Mouse (Mus musculus): ENCODE results near the gene Ajuba. TPM values are rescaled to one million over a fixed set of nuclear protein-coding genes. Genes with fewer than 3 reads are reported as not detected.
A peak's percentile ranks its signal among the peaks of the same experiment; 100 is the strongest.

The Ajuba gene
- polyA plus RNA-seq (2014; fragmentation: Nextera tagmentation; extraction: Ambion mirVana) = 22.4 and 25.4 TPM in 2 replicates

- under 1% methylated on average over 66 of the region's 66 CpGs for WGBS
Measured at GRCm38 (mm10) chr14:54577089-54577982, at the start of gene Ajuba. Gene Ajuba, minus strand, starts transcription at chr14:54577558.

GRCm38 (mm10) chr14:54624976-54625375, 47.6 kb upstream of the Ajuba start:
- Histone ChIP-seq H3K9me3 (ENCODE audit: control insufficient read depth, low read length) (no peaks in the 10 kb centered on the region), H3K27me3 (ENCODE audit: control insufficient read depth, insufficient read depth, low read length) (no peaks in the 10 kb centered on the region), H3K4me1 (ENCODE audit: control insufficient read depth in 2 of 2, insufficient read depth in 2 of 2, low read length in 2 of 2) (no peaks in the 10 kb centered on the region), H3K4me3 (ENCODE audit: control insufficient read depth in 1 of 2, insufficient read depth in 1 of 2, low read depth in 1 of 2, low read length in 2 of 2) (no peak overlapping the region), H3K4me2 (ENCODE audit: low read length) (no peak overlapping the region), H3K36me3 (ENCODE audit: control insufficient read depth, insufficient read depth, low read length) (no peaks in the 10 kb centered on the region), H3K27ac (replicated peaks in 1 of 2; ENCODE audit: control insufficient read depth in 1 of 2, insufficient read depth in 1 of 2, low read depth in 2 of 2, low read length in 2 of 2) (no peak overlapping the region), H3K9ac (ENCODE audit: low read length) (no peak overlapping the region)
- 66% methylated on average over 10 of the region's 10 CpGs for WGBS
- ATAC-seq (ENCODE audit: insufficient number of reproducible peaks, insufficient read depth, low FRiP score, low read depth) = no peak; the same call in 1 of the 2 replicates

More at GRCm38 (mm10) chr14:54577089-54577982, at the start of gene Ajuba:
- Histone ChIP-seq H3K9ac (ENCODE audit: low read length) (peak within 1 kb of the TSS; percentile 99), H3K27me3 (ENCODE audit: control insufficient read depth, insufficient read depth, low read length) (no peaks in the 10 kb centered on the region), H3K4me2 (ENCODE audit: low read length) (peak within 1 kb of the TSS; percentile 81), H3K9me3 (ENCODE audit: control insufficient read depth, low read length) (no peaks in the 10 kb centered on the region), H3K4me1 (ENCODE audit: control insufficient read depth in 2 of 2, insufficient read depth in 2 of 2, low read length in 2 of 2) (peaks cover 22 to 36% of the 10 kb centered on the region in 2 experiments), H3K36me3 (ENCODE audit: control insufficient read depth, insufficient read depth, low read length) (peaks cover 14% of the 10 kb centered on the region; the same call in 1 of the 2 replicates), H3K27ac (replicated peaks in 1 of 2; ENCODE audit: control insufficient read depth in 1 of 2, insufficient read depth in 1 of 2, low read depth in 2 of 2, low read length in 2 of 2) (peak within 1 kb of the TSS; percentile 96 to 99), H3K4me3 (ENCODE audit: control insufficient read depth in 1 of 2, insufficient read depth in 1 of 2, low read depth in 1 of 2, low read length in 2 of 2) (peak within 1 kb of the TSS; percentile 80 to 83)
- ATAC-seq (ENCODE audit: insufficient number of reproducible peaks, insufficient read depth, low FRiP score, low read depth) = peak; percentile 63

DNA sequence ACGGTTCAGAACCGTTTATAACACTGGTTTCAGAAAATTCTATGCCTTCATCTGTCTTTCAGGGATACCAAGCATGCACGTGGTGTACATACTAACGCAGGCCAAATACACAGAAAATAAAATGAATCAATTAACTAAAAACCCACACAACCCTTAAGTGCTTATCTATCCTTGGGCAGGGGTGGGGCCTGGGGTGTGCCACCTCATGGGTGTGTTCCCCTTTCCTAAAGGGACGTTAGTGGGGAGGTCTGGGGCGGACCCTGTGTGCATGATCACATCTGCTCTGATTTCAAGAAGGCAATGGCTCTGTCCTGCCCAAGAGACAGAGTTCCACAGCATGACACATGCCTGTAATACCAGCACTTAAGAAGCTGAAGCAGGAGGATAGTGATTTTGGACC, 46.0 kb upstream of the Ajuba start:
- Histone ChIP-seq H3K9me3 (ENCODE audit: control insufficient read depth, low read length) (no peaks in the 10 kb centered on the region), H3K27me3 (ENCODE audit: control insufficient read depth, insufficient read depth, low read length) (no peaks in the 10 kb centered on the region), H3K4me3 (ENCODE audit: control insufficient read depth in 1 of 2, insufficient read depth in 1 of 2, low read depth in 1 of 2, low read length in 2 of 2) (no peak overlapping the region), H3K36me3 (ENCODE audit: control insufficient read depth, insufficient read depth, low read length) (no peaks in the 10 kb centered on the region), H3K27ac (replicated peaks in 1 of 2; ENCODE audit: control insufficient read depth in 1 of 2, insufficient read depth in 1 of 2, low read depth in 2 of 2, low read length in 2 of 2) (no peak overlapping the region), H3K9ac (ENCODE audit: low read length) (no peak overlapping the region), H3K4me1 (ENCODE audit: control insufficient read depth in 2 of 2, insufficient read depth in 2 of 2, low read length in 2 of 2) (no peaks in the 10 kb centered on the region), H3K4me2 (ENCODE audit: low read length) (no peak overlapping the region)
- 86% methylated on average over 6 of the region's 6 CpGs for WGBS
- no peak for ATAC-seq (ENCODE audit: insufficient number of reproducible peaks, insufficient read depth, low FRiP score, low read depth)

- ATAC-seq (ENCODE audit: insufficient number of reproducible peaks, insufficient read depth, low FRiP score, low read depth) = no peak
- no peaks in the 10 kb centered on the region for H3K9me3 ChIP-seq (ENCODE audit: control insufficient read depth, low read length)
- no peak within 1 kb of the TSS for H3K27ac ChIP-seq (replicated peaks in 1 of 2; ENCODE audit: control insufficient read depth in 1 of 2, insufficient read depth in 1 of 2, low read depth in 2 of 2, low read length in 2 of 2)
- no peaks in the 10 kb centered on the region for H3K27me3 ChIP-seq (ENCODE audit: control insufficient read depth, insufficient read depth, low read length)
- H3K9ac ChIP-seq (ENCODE audit: low read length) = no peak within 1 kb of the TSS
- H3K4me2 ChIP-seq (ENCODE audit: low read length) = no peak within 1 kb of the TSS
- 91% methylated on average over 1 of the region's 1 CpGs for WGBS
- H3K4me1 ChIP-seq (ENCODE audit: control insufficient read depth in 2 of 2, insufficient read depth in 2 of 2, low read length in 2 of 2) = peaks cover 0 to 8% of the 10 kb centered on the region in 2 experiments; a peak in 2 of 4 replicates
- H3K36me3 ChIP-seq (ENCODE audit: control insufficient read depth, insufficient read depth, low read length) = peaks cover 4% of the 10 kb centered on the region
- H3K4me3 ChIP-seq (ENCODE audit: control insufficient read depth in 1 of 2, insufficient read depth in 1 of 2, low read depth in 1 of 2, low read length in 2 of 2) = no peak within 1 kb of the TSS
Measured at GRCm38 (mm10) chr14:54621133-54621532, 43.8 kb upstream of the Ajuba start, which contains the start of gene Psmb11. Gene Psmb11, plus strand, starts transcription at chr14:54621433.

- Histone ChIP-seq H3K4me1 (ENCODE audit: control insufficient read depth in 2 of 2, insufficient read depth in 2 of 2, low read length in 2 of 2) (peaks cover 0 to 8% of the 10 kb centered on the region in 2 experiments; a peak in 2 of 4 replicates), H3K4me2 (ENCODE audit: low read length) (peak within 1 kb of the TSS; percentile 81), H3K9me3 (ENCODE audit: control insufficient read depth, low read length) (no peaks in the 10 kb centered on the region), H3K4me3 (ENCODE audit: control insufficient read depth in 1 of 2, insufficient read depth in 1 of 2, low read depth in 1 of 2, low read length in 2 of 2) (peak within 1 kb of the TSS; percentile 92 to 97), H3K9ac (ENCODE audit: low read length) (peak within 1 kb of the TSS; percentile 93), H3K36me3 (ENCODE audit: control insufficient read depth, insufficient read depth, low read length) (peaks cover 28% of the 10 kb centered on the region), H3K27me3 (ENCODE audit: control insufficient read depth, insufficient read depth, low read length) (no peaks in the 10 kb centered on the region), H3K27ac (replicated peaks in 1 of 2; ENCODE audit: control insufficient read depth in 1 of 2, insufficient read depth in 1 of 2, low read depth in 2 of 2, low read length in 2 of 2) (peak within 1 kb of the TSS; percentile 66 to 74)
- ATAC-seq (ENCODE audit: insufficient number of reproducible peaks, insufficient read depth, low FRiP score, low read depth) = peak; percentile 85
- under 1% methylated on average over 21 of the region's 25 CpGs for WGBS
Measured at GRCm38 (mm10) chr14:54617897-54618365, 40.6 kb upstream of the Ajuba start, which contains the start of gene Psmb5. Gene Psmb5, minus strand, starts transcription at chr14:54618022.

DNA sequence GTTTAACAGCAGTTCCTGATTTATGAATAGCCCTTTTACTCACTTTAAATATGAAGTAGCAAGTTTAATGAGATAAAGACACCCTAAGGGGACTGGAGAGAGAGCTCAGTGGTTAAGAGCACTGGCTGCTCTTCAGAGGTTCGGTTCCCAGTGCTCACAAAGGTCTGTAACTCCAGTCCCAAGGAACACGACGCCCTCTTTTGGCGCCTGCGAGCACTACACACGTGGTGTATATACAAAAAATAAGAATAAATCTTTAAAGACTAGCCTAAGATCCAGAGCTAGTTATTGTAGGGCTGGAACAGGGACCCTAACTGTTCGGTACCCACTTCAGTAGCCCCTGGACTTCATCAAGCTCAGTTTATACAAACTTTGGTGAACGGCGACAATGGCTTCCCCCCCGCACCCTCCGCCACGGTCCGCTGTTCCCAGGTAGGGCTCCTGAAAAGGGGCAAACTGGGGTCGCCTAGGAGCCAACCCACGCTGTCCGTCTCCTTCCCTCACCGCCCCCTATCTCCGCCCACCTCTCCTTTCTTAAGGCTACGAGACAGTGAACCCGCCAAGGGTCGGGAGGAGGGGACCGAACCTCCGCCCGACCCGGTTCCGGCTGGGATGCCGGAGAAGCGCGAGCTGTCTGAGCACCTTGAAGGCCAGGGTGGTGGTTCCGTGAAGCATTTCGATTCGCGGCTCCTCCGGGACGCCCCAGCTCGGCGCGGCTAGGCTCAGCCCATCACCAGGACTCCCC, 40.0 kb upstream of the Ajuba start:
- peak overlapping the region; percentile 92 to 97 for H3K4me3 ChIP-seq (ENCODE audit: control insufficient read depth in 1 of 2, insufficient read depth in 1 of 2, low read depth in 1 of 2, low read length in 2 of 2)
- H3K4me1 ChIP-seq (ENCODE audit: control insufficient read depth in 2 of 2, insufficient read depth in 2 of 2, low read length in 2 of 2) = peaks cover 0 to 8% of the 10 kb centered on the region in 2 experiments; a peak in 2 of 4 replicates
- WGBS = 2% methylated on average over 38 of the region's 38 CpGs
- H3K27me3 ChIP-seq (ENCODE audit: control insufficient read depth, insufficient read depth, low read length) = no peaks in the 10 kb centered on the region
- peak overlapping the region; percentile 81 for H3K4me2 ChIP-seq (ENCODE audit: low read length)
- peak; percentile 42; the same call in 1 of the 2 replicates for ATAC-seq (ENCODE audit: insufficient number of reproducible peaks, insufficient read depth, low FRiP score, low read depth)
- peaks cover 34% of the 10 kb centered on the region for H3K36me3 ChIP-seq (ENCODE audit: control insufficient read depth, insufficient read depth, low read length)
- peak overlapping the region; percentile 93 for H3K9ac ChIP-seq (ENCODE audit: low read length)
- peak overlapping the region; percentile 53 to 66 for H3K27ac ChIP-seq (replicated peaks in 1 of 2; ENCODE audit: control insufficient read depth in 1 of 2, insufficient read depth in 1 of 2, low read depth in 2 of 2, low read length in 2 of 2)
- no peaks in the 10 kb centered on the region for H3K9me3 ChIP-seq (ENCODE audit: control insufficient read depth, low read length)

GRCm38 (mm10) chr14:54616226-54616825, 39.0 kb upstream of the Ajuba start:
- H3K27ac ChIP-seq (replicated peaks in 1 of 2; ENCODE audit: control insufficient read depth in 1 of 2, insufficient read depth in 1 of 2, low read depth in 2 of 2, low read length in 2 of 2) = no peak overlapping the region
- ATAC-seq (ENCODE audit: insufficient number of reproducible peaks, insufficient read depth, low FRiP score, low read depth) = no peak
- peaks cover 44% of the 10 kb centered on the region for H3K36me3 ChIP-seq (ENCODE audit: control insufficient read depth, insufficient read depth, low read length)
- H3K4me2 ChIP-seq (ENCODE audit: low read length) = no peak overlapping the region
- H3K4me3 ChIP-seq (ENCODE audit: control insufficient read depth in 1 of 2, insufficient read depth in 1 of 2, low read depth in 1 of 2, low read length in 2 of 2) = no peak overlapping the region
- H3K27me3 ChIP-seq (ENCODE audit: control insufficient read depth, insufficient read depth, low read length) = no peaks in the 10 kb centered on the region
- peaks cover 0 to 8% of the 10 kb centered on the region in 2 experiments; a peak in 2 of 4 replicates for H3K4me1 ChIP-seq (ENCODE audit: control insufficient read depth in 2 of 2, insufficient read depth in 2 of 2, low read length in 2 of 2)
- H3K9ac ChIP-seq (ENCODE audit: low read length) = no peak overlapping the region
- H3K9me3 ChIP-seq (ENCODE audit: control insufficient read depth, low read length) = no peaks in the 10 kb centered on the region
- WGBS = 95% methylated on average over 16 of the region's 16 CpGs
